Mouse (Mus musculus): ENCODE measurements around the gene Cdk4. TPM values are rescaled to one million over a fixed set of nuclear protein-coding genes. Genes with fewer than 3 reads are reported as not detected.

The Cdk4 gene
- total RNA-seq (2015; ENCODE audit: low replicate concordance) (83.0 and 90.1 TPM in 2 replicates), total RNA-seq (2017; ENCODE audit: low replicate concordance) (43.8 and 71.5 TPM in 2 replicates)

DNA sequence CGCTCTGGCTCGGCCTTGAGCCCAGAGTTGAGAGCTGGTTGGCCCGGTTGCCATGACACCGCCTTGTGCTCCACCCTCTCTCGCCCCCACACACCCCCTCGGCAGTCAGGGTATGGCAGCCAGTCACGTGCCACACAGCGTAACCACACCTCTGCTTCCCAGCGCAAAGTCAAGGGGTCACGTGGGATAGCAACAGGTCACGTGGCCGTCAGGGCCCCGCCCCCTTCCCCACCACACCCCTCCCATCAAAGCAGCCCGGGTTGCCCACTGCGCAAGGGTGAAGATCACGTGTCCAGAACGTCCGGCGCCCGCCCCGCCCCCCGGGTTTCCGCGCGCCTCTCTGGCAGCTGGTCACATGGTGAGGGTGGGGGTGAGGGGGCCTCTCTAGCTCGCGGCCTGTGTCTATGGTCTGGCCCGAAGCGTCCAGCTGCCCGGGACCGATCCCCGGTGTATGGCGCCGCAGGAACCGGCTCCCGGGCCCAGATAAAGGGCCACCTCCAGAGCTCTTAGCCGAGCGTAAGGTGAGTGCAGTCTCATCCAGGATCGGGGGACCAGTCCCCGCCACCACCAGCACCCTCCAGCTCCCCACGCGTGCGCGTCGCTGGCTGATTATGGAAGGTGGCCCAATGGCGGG is at the start of gene Cdk4:
TSS of gene Cdk4 (plus strand) at position 296 of the 634 bp plus-strand sequence.
- ATAC-seq (replicated peaks; ENCODE audit: low FRiP score, poor library complexity, severe bottlenecking): peak; percentile 85

DNA sequence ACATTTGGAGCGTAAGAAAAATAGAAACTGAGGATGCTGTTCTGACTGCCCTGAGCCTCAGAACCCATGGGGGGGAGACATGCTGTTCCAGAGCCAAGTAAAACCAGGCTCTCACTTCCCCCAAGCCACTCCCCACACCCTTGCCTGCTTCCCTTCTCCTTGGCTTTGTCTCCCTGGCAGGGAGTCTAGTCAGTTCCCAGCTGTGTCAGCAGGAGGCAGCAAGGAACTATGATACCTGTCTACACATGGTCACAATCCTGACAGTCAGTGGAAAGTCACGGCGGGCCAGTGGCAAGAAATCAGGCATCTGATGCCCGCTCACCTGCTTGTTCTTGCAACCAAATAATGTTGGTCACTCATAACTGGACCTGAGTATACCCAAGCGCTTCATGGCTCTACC is 46.8 kb upstream of the Cdk4 start:
- no peak for ATAC-seq (replicated peaks; ENCODE audit: low FRiP score, poor library complexity, severe bottlenecking)

DNA sequence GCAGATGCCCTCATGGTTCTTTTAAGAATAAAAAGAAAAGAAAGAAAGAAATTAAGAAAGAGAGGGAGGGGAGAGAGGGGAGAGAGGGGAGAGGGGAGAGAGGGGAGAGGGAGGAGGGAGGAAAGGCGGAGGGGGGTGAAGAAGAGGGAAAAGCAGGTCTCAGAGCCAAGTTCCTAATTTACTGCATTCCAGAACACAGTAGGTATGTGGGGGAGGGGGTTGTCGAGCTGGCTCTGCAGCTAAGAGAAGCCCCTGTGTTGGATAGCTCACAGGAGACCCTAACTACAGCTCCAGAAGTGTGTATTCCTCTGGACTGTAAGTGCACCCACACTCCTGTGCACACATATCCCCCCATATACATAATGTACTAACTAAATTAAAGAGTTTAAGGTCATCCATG is 46.3 kb upstream of the Cdk4 start:
- no peak for ATAC-seq (replicated peaks; ENCODE audit: low FRiP score, poor library complexity, severe bottlenecking)

DNA sequence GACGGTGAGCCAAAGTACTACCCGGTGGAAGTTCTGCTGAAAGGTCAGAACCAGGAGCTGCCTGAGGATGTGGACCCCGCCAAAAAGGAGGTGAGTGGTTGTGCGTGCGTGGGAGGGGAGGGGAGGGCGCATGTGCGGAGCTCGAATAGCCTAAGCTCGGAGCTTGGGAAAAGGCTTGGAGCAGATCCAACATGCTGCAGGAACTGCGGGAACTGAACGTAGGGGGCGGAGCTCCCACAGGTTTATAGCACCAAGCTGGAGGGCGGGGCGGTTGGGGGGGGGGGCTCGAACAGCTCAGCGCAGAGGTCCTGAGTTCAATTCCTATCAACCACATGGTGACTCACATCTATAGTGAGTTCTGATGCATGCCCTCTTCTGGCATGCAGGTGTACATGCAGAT is 44.9 kb upstream of the Cdk4 start:
- no peak for ATAC-seq (replicated peaks; ENCODE audit: low FRiP score, poor library complexity, severe bottlenecking)

DNA sequence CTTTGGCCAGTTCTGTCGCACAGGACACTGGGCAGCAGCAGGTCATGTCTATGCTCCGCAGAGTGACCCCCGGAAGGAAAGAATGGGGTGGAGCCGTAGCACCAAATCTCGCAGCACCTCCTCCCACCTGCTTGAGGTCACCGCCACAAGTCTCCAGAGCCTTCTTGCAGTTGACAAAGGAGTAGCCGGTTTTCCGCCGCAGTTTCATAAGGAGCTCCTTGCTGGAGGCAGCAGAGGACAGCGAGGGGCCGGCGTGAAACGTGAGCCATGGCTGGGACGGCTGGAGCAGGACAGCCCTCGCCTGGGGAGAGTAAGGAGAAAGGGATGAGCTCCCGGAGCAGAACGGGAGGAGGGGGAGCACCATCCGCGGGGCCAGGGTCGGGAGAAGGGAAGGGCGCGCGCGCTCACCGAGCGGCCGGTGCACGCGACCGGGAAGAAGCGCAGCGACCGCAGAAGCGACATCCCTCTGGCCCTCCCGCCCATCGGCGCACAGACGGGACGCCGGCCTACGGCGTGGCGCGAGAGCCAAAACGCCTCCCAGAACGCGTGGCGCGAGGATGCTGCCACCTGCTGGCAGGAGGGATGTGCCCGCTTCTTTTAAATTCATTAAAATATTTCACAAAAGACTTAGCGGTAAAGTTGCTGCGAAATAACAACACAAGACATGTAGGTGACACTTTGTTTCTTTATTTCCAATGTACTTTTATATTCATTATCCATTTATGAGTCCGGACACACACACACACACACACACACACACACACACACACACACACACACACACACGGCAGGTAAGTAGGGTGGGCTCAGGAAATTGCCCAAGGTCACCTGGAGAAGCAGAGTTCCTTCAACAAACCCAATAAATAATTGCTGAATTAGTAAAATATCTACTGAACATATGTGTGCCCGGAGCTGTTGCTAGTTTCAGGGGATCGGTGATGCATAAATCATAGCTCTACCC is 32.7 kb upstream of the Cdk4 start, which contains the start of gene Tsfm:
TSS of gene Tsfm (minus strand) at position 505 of the 961 bp plus-strand sequence.
- ATAC-seq (replicated peaks; ENCODE audit: low FRiP score, poor library complexity, severe bottlenecking): peak; percentile 99

DNA sequence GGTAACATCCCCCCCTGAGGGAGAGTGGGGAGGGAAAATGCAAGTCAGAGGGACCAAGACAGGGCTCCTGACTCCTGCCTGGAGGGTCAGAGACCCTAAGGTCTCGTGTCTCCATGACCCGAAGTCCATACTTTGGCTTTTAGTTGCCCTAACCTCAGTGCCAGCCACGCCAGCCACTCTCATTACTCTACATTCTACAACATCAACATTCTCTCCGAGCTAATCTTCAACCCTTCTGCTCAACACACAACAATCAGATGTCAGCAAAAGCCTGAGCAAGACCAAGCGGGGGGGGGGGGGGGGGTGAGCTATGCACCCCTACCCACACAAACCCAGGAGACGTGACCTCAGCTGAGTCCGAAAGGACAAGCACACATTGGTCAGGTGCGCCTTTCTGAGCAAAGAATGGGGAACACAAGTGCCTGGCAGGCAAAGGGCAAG is 30.0 kb upstream of the Cdk4 start:
- no peak for ATAC-seq (replicated peaks; ENCODE audit: low FRiP score, poor library complexity, severe bottlenecking)

DNA sequence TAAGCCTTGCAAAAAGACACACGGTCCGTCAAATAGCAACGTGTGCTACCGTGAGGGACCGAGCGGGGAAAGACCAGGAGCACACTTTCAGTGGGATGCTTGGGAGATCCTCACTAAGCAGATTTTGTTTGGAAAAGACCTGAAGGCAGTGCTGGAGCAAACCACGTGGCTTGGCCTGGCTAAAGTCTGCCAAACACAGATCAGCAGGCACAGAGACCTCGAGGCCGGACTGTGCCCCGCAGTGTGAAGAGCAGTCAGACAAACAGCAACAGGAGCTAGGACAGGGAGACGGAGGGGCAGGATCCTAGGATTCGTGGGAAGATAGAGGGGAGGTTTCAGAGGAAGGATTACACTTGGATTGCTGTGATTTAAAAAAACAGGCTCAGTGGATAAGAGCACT is 27.1 kb upstream of the Cdk4 start:
- no peak for ATAC-seq (replicated peaks; ENCODE audit: low FRiP score, poor library complexity, severe bottlenecking)

DNA sequence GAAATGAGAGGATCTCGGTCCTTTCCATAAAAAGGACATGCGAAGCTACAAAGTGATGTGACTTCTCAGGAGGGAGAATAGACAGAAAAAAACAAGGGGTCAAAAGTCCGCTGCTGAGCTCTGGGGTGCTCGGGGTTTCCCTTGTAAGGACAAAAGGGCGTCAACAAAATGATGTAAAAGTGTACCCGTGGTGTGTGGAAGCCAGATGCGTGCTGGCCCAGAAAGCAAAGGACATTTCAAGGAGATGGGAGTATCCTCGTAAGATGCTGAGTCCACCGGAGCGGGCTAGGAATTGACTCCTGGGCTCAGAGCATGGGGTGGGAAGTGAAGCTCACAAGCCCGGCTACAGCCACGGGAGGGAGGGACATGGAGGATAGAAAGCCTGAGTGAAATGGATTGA is 25.7 kb upstream of the Cdk4 start:
- no peak for ATAC-seq (replicated peaks; ENCODE audit: low FRiP score, poor library complexity, severe bottlenecking)

DNA sequence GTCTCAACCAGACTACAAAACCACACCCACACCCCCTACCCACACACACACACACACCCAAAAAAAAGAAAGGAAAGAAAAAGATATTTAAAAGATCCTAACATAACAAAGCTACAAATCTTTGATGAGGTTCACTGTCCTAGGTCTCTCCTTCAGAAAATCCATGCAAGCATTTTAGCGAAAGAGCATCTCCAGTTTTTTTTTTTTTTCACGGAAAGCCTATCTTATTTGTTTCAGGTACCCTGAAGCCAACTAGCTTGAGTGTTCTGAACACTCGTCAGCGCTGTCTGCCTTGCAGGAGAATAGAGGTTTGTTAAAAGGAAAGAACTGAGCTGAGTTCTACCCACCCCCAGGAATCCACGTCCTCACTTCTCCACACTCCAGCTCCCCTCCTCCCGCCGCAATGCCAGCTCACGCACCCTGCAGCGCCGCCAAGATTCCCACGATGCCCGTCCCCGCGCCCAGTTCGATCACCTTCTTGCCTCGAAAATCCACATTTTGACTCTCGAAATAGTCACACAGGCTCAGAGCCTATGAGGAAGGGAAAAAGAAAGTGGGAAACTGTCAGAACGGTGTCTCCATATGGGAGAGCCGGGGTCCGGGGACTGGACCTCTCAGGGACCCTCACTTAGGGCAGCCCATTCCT is 22.6 kb upstream of the Cdk4 start:
- ATAC-seq (replicated peaks; ENCODE audit: low FRiP score, poor library complexity, severe bottlenecking): no peak

DNA sequence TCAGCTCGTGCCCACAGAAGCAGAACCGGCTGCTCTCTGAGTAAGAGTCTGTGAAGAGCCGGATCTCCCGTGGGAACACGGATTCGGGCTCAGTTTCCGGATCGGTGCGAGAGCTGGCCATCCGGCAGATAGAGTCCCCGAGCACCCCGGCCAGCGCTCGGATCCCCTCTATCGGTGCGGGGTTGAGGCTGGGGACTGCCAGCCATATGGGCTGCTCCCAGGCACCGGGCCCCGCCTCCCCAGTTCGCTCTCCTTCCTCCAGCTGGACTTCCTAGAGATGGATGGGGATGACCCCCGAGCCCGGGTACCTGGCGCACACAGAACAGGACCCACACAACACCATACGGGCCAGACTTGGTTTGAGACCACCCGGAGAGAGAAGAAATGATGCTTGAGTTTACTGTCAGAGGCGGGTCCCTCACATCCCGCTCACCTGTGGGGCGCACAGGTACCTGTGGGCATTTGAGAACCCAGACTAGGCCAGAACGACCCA is 22.0 kb upstream of the Cdk4 start, which contains the start of the genes Mettl1 and Eef1akmt3:
TSS of gene Mettl1 (plus strand) at position 141 of the 493 bp plus-strand sequence.
TSS of gene Eef1akmt3 (minus strand) at position 240 of the 493 bp plus-strand sequence.
- ATAC-seq (replicated peaks; ENCODE audit: low FRiP score, poor library complexity, severe bottlenecking): peak; percentile 36

DNA sequence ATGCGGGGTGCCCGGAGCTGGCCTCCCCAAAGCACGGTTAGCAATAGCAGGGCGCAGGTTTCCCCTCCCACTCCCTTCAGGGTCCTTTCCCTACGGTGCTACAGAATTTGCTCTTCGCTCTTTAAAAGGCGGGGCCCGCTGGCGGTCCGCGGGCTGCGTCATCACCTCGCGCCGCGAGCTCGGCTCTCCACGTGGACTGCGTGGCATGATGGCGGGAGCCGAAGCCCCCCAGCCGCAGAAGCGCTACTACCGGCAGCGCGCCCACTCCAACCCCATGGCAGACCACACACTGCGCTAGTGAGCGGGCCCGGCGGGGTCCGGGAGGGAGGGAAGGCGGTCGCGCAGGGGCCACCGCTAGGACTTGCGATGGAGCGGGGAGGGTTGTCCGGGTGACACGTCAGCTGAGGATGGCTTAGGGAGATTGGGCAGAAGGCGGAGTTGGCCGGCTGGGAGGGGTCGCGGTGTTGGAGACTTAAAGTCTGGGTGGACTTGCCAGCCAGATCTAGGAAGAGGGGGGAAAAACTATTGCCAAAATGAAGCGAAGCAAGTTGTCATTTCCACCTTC is 21.5 kb upstream of the Cdk4 start:
- ATAC-seq (replicated peaks; ENCODE audit: low FRiP score, poor library complexity, severe bottlenecking): peak; percentile 59

DNA sequence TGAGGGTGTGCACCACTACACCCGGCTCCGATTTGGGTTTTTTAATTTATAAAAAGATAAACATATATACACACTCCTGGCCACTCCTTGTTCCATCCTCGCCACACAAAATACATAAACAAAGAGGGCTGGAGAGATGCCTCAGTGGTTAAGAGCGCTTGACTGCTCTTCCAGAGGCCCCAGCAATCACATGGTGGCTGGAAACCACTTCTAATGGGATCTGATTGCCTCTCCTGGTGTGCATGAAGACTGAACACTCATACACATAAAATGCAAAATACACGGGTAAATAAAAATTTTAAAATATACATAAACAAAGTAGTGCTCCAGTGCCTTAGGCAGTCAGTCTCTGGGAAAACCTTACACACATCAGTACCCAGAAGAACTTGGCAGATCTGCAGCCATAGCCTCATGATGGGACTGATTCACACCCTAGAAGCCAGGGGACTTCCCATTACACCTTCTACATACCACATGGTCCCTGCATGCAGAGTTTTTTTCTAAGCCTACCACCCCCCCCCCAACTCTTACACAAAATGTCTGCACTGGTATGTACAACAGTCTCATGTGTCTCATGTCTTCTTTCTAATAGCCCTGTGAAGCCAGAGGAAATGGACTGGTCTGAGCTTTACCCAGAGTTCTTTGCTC is 20.7 kb upstream of the Cdk4 start:
- no peak for ATAC-seq (replicated peaks; ENCODE audit: low FRiP score, poor library complexity, severe bottlenecking)

DNA sequence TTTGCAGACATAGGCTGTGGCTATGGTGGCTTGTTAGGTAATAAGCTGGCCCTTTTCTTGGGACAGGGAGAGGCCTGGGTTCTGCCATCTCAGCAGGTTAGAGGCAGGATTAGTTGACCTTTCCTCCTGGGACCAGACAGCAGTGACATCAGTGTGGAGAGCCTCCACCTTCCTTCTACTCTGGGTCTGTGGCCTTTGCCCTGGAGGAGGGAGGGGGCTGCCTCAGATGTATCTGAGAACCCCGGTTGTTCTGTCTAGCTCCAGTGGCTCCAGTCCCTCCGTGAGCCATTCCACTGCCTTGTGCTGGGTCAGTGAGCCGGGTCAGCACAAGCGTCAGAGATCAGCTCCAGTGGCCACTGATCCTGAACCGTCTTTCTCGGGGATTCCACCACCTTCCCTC is 20.1 kb upstream of the Cdk4 start:
- no peak for ATAC-seq (replicated peaks; ENCODE audit: low FRiP score, poor library complexity, severe bottlenecking)

DNA sequence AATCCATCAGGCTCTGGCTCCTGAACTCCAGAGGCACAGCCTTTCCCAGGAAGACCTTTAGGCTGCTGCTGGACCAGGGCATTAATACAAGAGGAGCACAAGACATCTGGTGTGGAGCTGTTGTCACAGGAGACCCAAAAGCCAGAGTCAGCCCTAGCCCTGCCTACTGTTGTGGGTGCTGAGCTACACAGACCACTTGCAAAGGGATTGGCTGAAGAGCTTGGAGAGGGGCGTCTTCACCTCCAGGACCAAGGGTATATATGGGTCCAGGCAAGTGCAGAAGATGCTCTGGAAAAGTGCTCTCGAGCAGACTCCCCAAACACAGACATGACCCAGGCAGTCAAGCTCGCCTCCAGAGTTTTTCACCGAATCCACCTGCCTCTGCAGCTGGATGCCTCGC is 15.4 kb upstream of the Cdk4 start, which contains the start of gene Cyp27b1:
TSS of gene Cyp27b1 (plus strand) at position 297 of the 400 bp plus-strand sequence.
- no peak for ATAC-seq (replicated peaks; ENCODE audit: low FRiP score, poor library complexity, severe bottlenecking)

DNA sequence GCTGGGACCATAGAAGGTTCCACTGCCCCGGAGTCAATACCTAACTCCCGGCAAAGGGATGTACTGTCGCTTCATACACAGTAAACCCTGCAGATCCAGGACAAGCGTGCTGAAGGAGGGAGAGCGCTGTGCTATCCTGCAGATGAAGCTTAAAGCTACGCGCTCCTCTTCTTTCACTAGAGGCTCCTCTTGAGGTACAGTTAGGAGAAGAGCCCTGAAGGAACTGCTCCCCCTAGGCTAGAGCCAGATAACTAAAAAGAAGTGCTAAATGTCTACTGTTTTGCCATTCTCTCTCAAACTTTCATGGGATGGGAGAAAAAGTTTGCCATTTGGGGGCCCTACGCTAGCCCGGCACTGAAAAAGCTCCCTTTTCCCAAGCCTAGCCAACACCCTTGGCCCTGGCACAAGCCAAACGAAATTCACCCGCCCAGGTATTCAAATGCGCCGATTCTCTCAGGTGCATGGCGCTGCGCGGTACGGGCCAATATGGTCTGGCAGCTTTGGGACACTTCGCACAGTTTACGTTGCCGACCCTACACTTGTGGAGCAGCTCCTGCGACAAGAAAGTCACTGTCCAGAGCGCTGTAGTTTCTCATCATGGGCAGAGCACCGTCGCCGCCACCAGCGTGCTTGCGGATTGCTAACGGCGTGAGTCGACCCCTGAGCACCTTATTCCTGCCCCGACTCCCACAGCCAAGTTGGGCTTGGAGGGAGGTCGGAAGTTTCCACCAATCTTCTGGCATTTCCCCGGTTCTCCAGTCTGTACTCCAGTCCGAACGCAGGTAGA is 14.5 kb upstream of the Cdk4 start:
- no peak for ATAC-seq (replicated peaks; ENCODE audit: low FRiP score, poor library complexity, severe bottlenecking)

DNA sequence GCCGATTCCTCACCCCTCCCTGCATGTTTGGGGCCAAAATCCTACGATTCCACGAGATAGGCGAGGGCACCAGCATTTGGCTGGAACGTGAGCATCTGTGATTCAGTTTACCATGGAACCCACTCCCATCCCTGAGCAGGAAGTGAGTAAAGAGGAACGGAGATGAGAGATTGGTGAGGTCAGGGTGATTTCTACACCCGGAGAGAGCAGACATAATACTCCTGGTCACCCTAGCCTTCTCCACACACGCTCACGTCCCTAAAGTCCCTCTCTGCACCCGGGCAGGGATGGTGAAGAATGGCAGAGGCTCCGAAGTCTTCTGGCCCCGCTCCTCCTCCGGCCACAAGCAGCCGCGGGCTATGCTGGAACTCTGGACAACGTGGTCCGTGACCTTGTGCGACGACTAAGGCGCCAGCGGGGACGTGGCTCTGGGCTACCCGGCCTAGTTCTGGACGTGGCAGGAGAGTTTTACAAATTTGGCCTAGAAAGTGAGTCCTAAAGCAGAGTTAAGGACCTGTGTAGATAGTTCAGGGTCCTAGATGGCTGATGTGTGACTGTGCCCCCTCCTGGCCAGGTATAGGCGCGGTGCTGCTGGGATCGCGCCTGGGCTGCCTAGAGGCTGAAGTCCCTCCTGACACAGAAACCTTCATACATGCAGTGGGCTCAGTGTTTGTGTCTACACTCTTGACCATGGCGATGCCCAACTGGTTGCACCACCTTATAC is 13.8 kb upstream of the Cdk4 start:
- ATAC-seq (replicated peaks; ENCODE audit: low FRiP score, poor library complexity, severe bottlenecking): no peak

DNA sequence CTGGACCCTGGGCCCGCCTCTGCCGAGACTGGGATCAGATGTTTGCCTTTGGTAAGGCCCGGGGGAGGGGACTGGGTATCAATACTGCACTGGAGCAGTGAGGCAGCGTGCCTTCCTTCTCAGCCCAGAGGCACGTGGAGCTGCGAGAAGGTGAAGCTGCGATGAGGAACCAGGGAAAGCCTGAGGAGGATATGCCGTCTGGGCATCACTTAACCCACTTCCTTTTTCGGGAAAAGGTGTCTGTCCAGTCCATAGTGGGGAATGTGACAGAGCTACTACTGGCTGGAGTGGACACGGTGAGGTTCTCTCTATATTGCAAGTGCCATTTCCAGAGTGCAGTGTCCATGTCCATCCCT is 13.2 kb upstream of the Cdk4 start:
- ATAC-seq (replicated peaks; ENCODE audit: low FRiP score, poor library complexity, severe bottlenecking): no peak

DNA sequence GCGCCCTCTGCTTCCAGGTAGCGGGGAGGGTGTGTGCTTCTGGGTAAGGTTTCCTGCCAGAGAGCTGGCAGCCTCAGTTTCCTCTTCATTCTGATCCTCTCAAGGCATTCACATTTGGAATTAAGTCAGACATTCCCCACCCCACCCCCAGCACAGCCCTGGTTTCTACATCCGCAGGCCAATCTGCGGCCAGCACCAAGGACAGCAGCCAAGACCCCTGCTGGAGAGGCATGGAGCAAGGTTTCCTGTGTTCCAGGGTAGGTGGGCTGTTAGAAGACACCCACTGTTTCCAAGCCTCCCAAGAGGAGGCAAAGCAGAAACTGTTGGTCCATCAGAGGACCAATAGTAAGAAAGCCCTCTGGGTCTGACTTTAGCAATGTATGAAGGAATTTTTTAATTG is 8.7 kb upstream of the Cdk4 start:
- no peak for ATAC-seq (replicated peaks; ENCODE audit: low FRiP score, poor library complexity, severe bottlenecking)
